8 mouse cellular contexts compared by ENCODE assay signal in genomic region chr17:14372324-14373145, GRCm38 (mm10).
A peak's percentile ranks its signal among the peaks of the same experiment; 100 is the strongest.
DNase-seq lines count a peak whose midpoint lies in the region; ATAC-seq and TF ChIP-seq lines count a peak whose summit lies in the region.

No protein-coding gene starts in this region.

- no peaks in the 10 kb centered on the region for H3K36me3 ChIP-seq in forebrain, postnatal 0 days (ENCODE audit: insufficient read depth)
- H3K36me3 ChIP-seq in forebrain, embryonic 11.5 days (ENCODE audit: control insufficient read depth, insufficient read depth, low read length): no peaks in the 10 kb centered on the region
- H3K36me3 ChIP-seq in midbrain, embryonic 10.5 days: no peaks in the 10 kb centered on the region
- H3K36me3 ChIP-seq in intestine, embryonic 16.5 days (ENCODE audit: control insufficient read depth, insufficient read depth, low read length): no peaks in the 10 kb centered on the region

- 49% methylated on average over 25 of the region's 25 CpGs for WGBS in forebrain, postnatal 0 days
- 78% methylated on average over 25 of the region's 25 CpGs for WGBS in forebrain, embryonic 11.5 days
- WGBS in midbrain, embryonic 10.5 days: 75% methylated on average over 25 of the region's 25 CpGs
- 80% methylated on average over 25 of the region's 25 CpGs for WGBS in intestine, embryonic 16.5 days

- TF ChIP-seq CTCF in forebrain, postnatal 0 days (IDR thresholded peaks at IDR 0.05; ENCODE audit: low read depth): no peak
- TF ChIP-seq CTCF in layer of hippocampus, adult 2 months (conservative IDR thresholded peaks at IDR 0.05): no peak

- no peaks in the 10 kb centered on the region for H3K27me3 ChIP-seq in forebrain, postnatal 0 days (ENCODE audit: insufficient read depth, low read length)
- H3K27me3 ChIP-seq in forebrain, embryonic 11.5 days (ENCODE audit: control insufficient read depth, insufficient read depth, low read length): no peaks in the 10 kb centered on the region
- H3K27me3 ChIP-seq in midbrain, embryonic 10.5 days (ENCODE audit: low read depth, poor library complexity, severe bottlenecking): no peaks in the 10 kb centered on the region
- H3K27me3 ChIP-seq in intestine, embryonic 16.5 days (replicated peaks; ENCODE audit: control insufficient read depth, insufficient read depth, low read length): no peaks in the 10 kb centered on the region

- no peak overlapping the region for H3K27ac ChIP-seq in forebrain, postnatal 0 days (ENCODE audit: low read depth, low read length)
- no peak overlapping the region for H3K27ac ChIP-seq in forebrain, embryonic 11.5 days (ENCODE audit: low read depth, low read length)
- H3K27ac ChIP-seq in layer of hippocampus, adult 2 months: peak overlapping the region; percentile 74
- H3K27ac ChIP-seq in midbrain, embryonic 10.5 days (replicated peaks): peak overlapping the region; percentile 47; the same call in 1 of the 2 replicates
- H3K27ac ChIP-seq in intestine, embryonic 16.5 days (ENCODE audit: low read length): no peak overlapping the region

- no peak overlapping the region for H3K4me3 ChIP-seq in forebrain, postnatal 0 days (ENCODE audit: low read depth, low read length)
- no peak overlapping the region for H3K4me3 ChIP-seq in forebrain, embryonic 11.5 days (ENCODE audit: low read depth, low read length)
- 0 out of 2 replicates have a peak overlapping the region, but pooled peaks have one; percentile 0 for H3K4me3 ChIP-seq in layer of hippocampus, adult 2 months
- no peak overlapping the region for H3K4me3 ChIP-seq in midbrain, embryonic 10.5 days
- no peak overlapping the region for H3K4me3 ChIP-seq in intestine, embryonic 16.5 days (ENCODE audit: low read length)

- H3K4me1 ChIP-seq in forebrain, postnatal 0 days (ENCODE audit: insufficient read depth): peaks cover 3% of the 10 kb centered on the region; the same call in 1 of the 2 replicates
- H3K4me1 ChIP-seq in forebrain, embryonic 11.5 days (replicated peaks; ENCODE audit: control insufficient read depth, insufficient read depth, low read length): no peaks in the 10 kb centered on the region
- peaks cover 12% of the 10 kb centered on the region for H3K4me1 ChIP-seq in midbrain, embryonic 10.5 days
- H3K4me1 ChIP-seq in intestine, embryonic 16.5 days (ENCODE audit: control insufficient read depth, insufficient read depth, low read length): no peaks in the 10 kb centered on the region; the same call in 1 of the 2 replicates

- intact Hi-C loops in gastrocnemius, postnatal 14 days (cut with DNase I; ENCODE audit: low total_unique reads): no loop called here

- H3K9me3 ChIP-seq in forebrain, postnatal 0 days (ENCODE audit: low read length): no peaks in the 10 kb centered on the region
- no peaks in the 10 kb centered on the region for H3K9me3 ChIP-seq in forebrain, embryonic 11.5 days (ENCODE audit: control insufficient read depth, low read length)
- no peaks in the 10 kb centered on the region for H3K9me3 ChIP-seq in midbrain, embryonic 10.5 days (replicated peaks)
- no peaks in the 10 kb centered on the region for H3K9me3 ChIP-seq in intestine, embryonic 16.5 days (ENCODE audit: control insufficient read depth, low read length)

- ATAC-seq in forebrain, postnatal 0 days: no peak
- no peak for ATAC-seq in forebrain, embryonic 11.5 days (replicated peaks; ENCODE audit: low FRiP score)
- ATAC-seq in intestine, embryonic 16.5 days: no peak

- 0 out of 2 replicates have a peak overlapping the region, but pooled peaks have one; percentile 15 for H3K4me2 ChIP-seq in forebrain, postnatal 0 days (ENCODE audit: low read depth)
- H3K4me2 ChIP-seq in forebrain, embryonic 11.5 days (ENCODE audit: low read depth, low read length, severe bottlenecking): no peak overlapping the region
- H3K4me2 ChIP-seq in intestine, embryonic 16.5 days (ENCODE audit: low read depth, low read length): no peak overlapping the region

- peak; percentile 31 for DNase-seq in forebrain, postnatal 0 days
- DNase-seq in forebrain, embryonic 11.5 days (ENCODE audit: low spot score): no peak
- peak; percentile 25 for DNase-seq in gastrocnemius, postnatal 14 days
- peak in 1 of 2 experiments; percentile 24 for DNase-seq in layer of hippocampus, adult 2 months (ENCODE audit: low spot score in 2 of 2)
- peak; percentile 19 for DNase-seq in midbrain, embryonic 10.5 days (ENCODE audit: low spot score)
- no peak for DNase-seq in yolk sac, embryonic 10.5 days (ENCODE audit: low spot score)
- no peak for DNase-seq in liver

- no peak overlapping the region for H3K9ac ChIP-seq in forebrain, postnatal 0 days
- no peak overlapping the region for H3K9ac ChIP-seq in forebrain, embryonic 11.5 days (ENCODE audit: low read length)
- H3K9ac ChIP-seq in intestine, embryonic 16.5 days (ENCODE audit: low read depth, low read length): no peak overlapping the region

Comparison
In these comparisons a context has a peak if more than half of its experiments do, and no peak if none do; other contexts are left out.
1. DNase-seq: peak in forebrain, postnatal 0 days (single experiment), gastrocnemius, postnatal 14 days (single experiment) and midbrain, embryonic 10.5 days (single experiment); none in forebrain, embryonic 11.5 days (single experiment), yolk sac, embryonic 10.5 days (single experiment) and liver (single experiment).
2. H3K27ac ChIP-seq: peak in layer of hippocampus, adult 2 months (single experiment) and midbrain, embryonic 10.5 days (single experiment); none in forebrain, postnatal 0 days (single experiment), forebrain, embryonic 11.5 days (single experiment) and intestine, embryonic 16.5 days (single experiment).